Mouse (Mus musculus): ENCODE measurements around the gene Cdc42ep5. TPM values are rescaled to one million over a fixed set of nuclear protein-coding genes. Genes with fewer than 3 reads are reported as not detected.

Gene Cdc42ep5
- 6.4 TPM for polyA plus RNA-seq (2014; fragmentation: Illumina TruSeq; extraction: RNeasy Lipid Tissue Mini Kit (QIAGEN cat#74804); ENCODE audit: low read depth, low replicate concordance)

GRCm38 (mm10) chr7:4164090-4164910 lies at the start of gene Cdc42ep5:
Cdc42ep5 (minus strand) TSS chr7:4164860.

GRCm38 (mm10) chr7:4150059-4150541 lies 14.6 kb downstream of the Cdc42ep5 start, which contains the start of gene Leng9:
Leng9 (minus strand) TSS chr7:4150374.

GRCm38 (mm10) chr7:4136771-4137531 lies 27.7 kb downstream of the Cdc42ep5 start, which contains the start of gene Leng8:
Leng8 (plus strand) TSS chr7:4137039.

DNA sequence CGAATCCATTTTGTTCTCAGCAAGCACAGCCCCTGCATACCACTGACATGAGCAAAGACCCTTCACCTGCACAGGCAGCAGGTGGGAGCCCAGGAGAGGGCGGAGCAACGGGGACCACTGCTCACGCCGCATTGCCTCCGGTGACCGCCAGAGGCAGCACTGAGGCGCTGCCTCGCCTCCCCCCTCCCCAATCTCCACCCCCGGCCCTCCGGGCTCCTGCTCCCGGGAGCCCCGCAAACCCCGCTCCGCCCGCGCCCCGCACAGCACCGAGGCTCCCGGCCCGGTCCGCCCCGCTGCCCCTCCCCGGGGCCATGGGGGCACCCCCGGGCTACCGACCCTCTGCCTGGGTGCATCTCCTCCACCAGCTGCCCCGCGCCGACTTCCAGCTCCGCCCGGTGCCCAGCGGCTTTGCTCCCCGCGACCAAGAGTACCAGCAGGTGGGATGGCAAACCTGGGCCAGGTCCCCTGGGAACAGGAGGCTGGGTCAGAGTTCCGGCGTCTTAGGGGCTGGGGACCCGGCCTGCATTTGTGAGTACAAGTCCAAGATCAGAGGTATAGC lies 45.2 kb downstream of the Cdc42ep5 start, which contains the start of gene Ttyh1:
Ttyh1 (plus strand) TSS at position 65 of the 559 bp plus-strand sequence.

Other genes with a start within 250 kb of the Cdc42ep5 start
- 0.16 TPM for gene Lilra6, start 249.4 kb downstream of the Cdc42ep5 start, polyA plus RNA-seq (2014; fragmentation: Illumina TruSeq; extraction: RNeasy Lipid Tissue Mini Kit (QIAGEN cat#74804); ENCODE audit: low read depth, low replicate concordance)
- 1.3 TPM for gene Lair1, start 101.7 kb downstream of the Cdc42ep5 start, polyA plus RNA-seq (2014; fragmentation: Illumina TruSeq; extraction: RNeasy Lipid Tissue Mini Kit (QIAGEN cat#74804); ENCODE audit: low read depth, low replicate concordance)
- gene Ttyh1, start 45.5 kb downstream of the Cdc42ep5 start, polyA plus RNA-seq (2014; fragmentation: Illumina TruSeq; extraction: RNeasy Lipid Tissue Mini Kit (QIAGEN cat#74804); ENCODE audit: low read depth, low replicate concordance): 1.2 TPM
- gene Leng8, start 27.8 kb downstream of the Cdc42ep5 start, polyA plus RNA-seq (2014; fragmentation: Illumina TruSeq; extraction: RNeasy Lipid Tissue Mini Kit (QIAGEN cat#74804); ENCODE audit: low read depth, low replicate concordance): 111 TPM
- gene Leng9, start 14.5 kb downstream of the Cdc42ep5 start, polyA plus RNA-seq (2014; fragmentation: Illumina TruSeq; extraction: RNeasy Lipid Tissue Mini Kit (QIAGEN cat#74804); ENCODE audit: low read depth, low replicate concordance): 3.7 TPM
- gene Lilra5, start 72.9 kb upstream of the Cdc42ep5 start, polyA plus RNA-seq (2014; fragmentation: Illumina TruSeq; extraction: RNeasy Lipid Tissue Mini Kit (QIAGEN cat#74804); ENCODE audit: low read depth, low replicate concordance): 1.3 TPM
- 0.42 TPM for gene Ncr1, start 172.9 kb upstream of the Cdc42ep5 start, polyA plus RNA-seq (2014; fragmentation: Illumina TruSeq; extraction: RNeasy Lipid Tissue Mini Kit (QIAGEN cat#74804); ENCODE audit: low read depth, low replicate concordance)
- gene Gp6, start 232.9 kb upstream of the Cdc42ep5 start, polyA plus RNA-seq (2014; fragmentation: Illumina TruSeq; extraction: RNeasy Lipid Tissue Mini Kit (QIAGEN cat#74804); ENCODE audit: low read depth, low replicate concordance): not detected